Mouse (Mus musculus): ENCODE data around the gene Mplkip.

DNA sequence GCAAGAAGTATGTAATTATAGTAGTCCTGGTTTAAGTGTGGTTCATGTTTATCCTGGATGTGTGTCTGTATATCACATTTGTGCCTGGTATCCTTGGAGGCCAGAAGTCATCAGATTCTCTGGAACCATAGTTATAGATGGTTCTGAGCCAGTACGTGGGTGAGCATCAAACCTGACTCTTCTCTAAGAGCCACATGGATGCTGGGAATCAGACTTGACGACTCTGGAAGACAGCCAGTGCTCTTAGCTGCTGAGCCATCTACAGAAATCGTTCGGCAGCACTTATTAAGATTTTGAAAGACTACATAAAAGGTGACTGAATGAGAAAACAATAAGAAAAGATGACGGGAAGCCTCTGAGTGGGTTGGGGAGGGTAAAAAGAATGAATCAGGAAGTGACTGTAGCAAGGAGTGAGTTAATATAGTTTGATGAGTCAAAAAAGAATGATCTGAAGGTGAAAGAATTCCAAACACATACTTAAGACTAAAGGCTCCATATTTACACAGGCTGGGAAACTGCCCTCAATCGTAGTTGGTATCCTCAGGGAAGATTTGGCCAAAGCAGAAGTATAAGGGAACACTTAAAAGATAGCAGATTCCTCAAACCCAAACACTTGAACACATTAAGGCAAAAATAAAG, 10.3 kb downstream of the Mplkip start:
- TF ChIP-seq POLR2A (IDR thresholded peaks at IDR 0.05; ENCODE audit: insufficient read depth, low read depth, low read length) (no peak), CTCF (IDR thresholded peaks at IDR 0.05) (no peak), EP300 (IDR thresholded peaks at IDR 0.05; ENCODE audit: insufficient read depth, low read depth, low read length) (no peak)
